Mouse (Mus musculus): Measurements from ENCODE around the gene Fh1. TPM values are rescaled to one million over a fixed set of nuclear protein-coding genes. Genes with fewer than 3 reads are reported as not detected.

The Fh1 gene
- polyA plus RNA-seq, 1 experiment from 2014 or later, result 206 TPM

GRCm38 (mm10) chr1:175648615-175649014 lies 23.2 kb upstream of the Fh1 start:
- no peak for ATAC-seq (replicated peaks; ENCODE audit: insufficient number of reproducible peaks, low FRiP score, low TSS enrichment)

GRCm38 (mm10) chr1:175646952-175647351 lies 21.5 kb upstream of the Fh1 start:
- 63% methylated on average over 9 of the region's 9 CpGs for WGBS (ENCODE audit: insufficient replicate concordance)
- no peak overlapping the region for H3K9ac ChIP-seq (ENCODE audit: low read depth, low read length)

More at GRCm38 (mm10) chr1:175648615-175649014, 23.2 kb upstream of the Fh1 start:
- H3K27ac ChIP-seq (ENCODE audit: low read depth, low read length), result no peak overlapping the region
- no peaks in the 10 kb centered on the region for H3K4me1 ChIP-seq (ENCODE audit: control insufficient read depth, insufficient read depth, low read length)
- H3K36me3 ChIP-seq (ENCODE audit: control insufficient read depth, insufficient read depth, low read length), result no peaks in the 10 kb centered on the region
- 87% methylated on average over 4 of the region's 4 CpGs for WGBS (ENCODE audit: insufficient replicate concordance)
- H3K4me3 ChIP-seq (ENCODE audit: low read depth, low read length), result no peak overlapping the region
- H3K9me3 ChIP-seq (replicated peaks; ENCODE audit: control insufficient read depth, low read length), result no peaks in the 10 kb centered on the region
- H3K4me2 ChIP-seq, result no peak overlapping the region
- no peaks in the 10 kb centered on the region for H3K27me3 ChIP-seq (ENCODE audit: control insufficient read depth, insufficient read depth, low read length)
- H3K9ac ChIP-seq (ENCODE audit: low read depth, low read length), result no peak overlapping the region

GRCm38 (mm10) chr1:175643496-175644265 lies 18.2 kb upstream of the Fh1 start:
- Histone ChIP-seq H3K4me1 (ENCODE audit: control insufficient read depth, insufficient read depth, low read length) (no peaks in the 10 kb centered on the region), H3K27me3 (ENCODE audit: control insufficient read depth, insufficient read depth, low read length) (no peaks in the 10 kb centered on the region), H3K27ac (ENCODE audit: low read depth, low read length) (no peak overlapping the region), H3K4me2 (no peak overlapping the region), H3K4me3 (ENCODE audit: low read depth, low read length) (no peak overlapping the region), H3K9ac (ENCODE audit: low read depth, low read length) (no peak overlapping the region), H3K36me3 (ENCODE audit: control insufficient read depth, insufficient read depth, low read length) (no peaks in the 10 kb centered on the region), H3K9me3 (replicated peaks; ENCODE audit: control insufficient read depth, low read length) (no peaks in the 10 kb centered on the region)
- 67% methylated on average over 5 of the region's 5 CpGs for WGBS (ENCODE audit: insufficient replicate concordance)
- ATAC-seq (replicated peaks; ENCODE audit: insufficient number of reproducible peaks, low FRiP score, low TSS enrichment), result no peak

More at GRCm38 (mm10) chr1:175646952-175647351, 21.5 kb upstream of the Fh1 start:
- H3K27me3 ChIP-seq (ENCODE audit: control insufficient read depth, insufficient read depth, low read length), result no peaks in the 10 kb centered on the region
- no peak overlapping the region for H3K4me2 ChIP-seq
- no peaks in the 10 kb centered on the region for H3K9me3 ChIP-seq (replicated peaks; ENCODE audit: control insufficient read depth, low read length)
- no peaks in the 10 kb centered on the region for H3K4me1 ChIP-seq (ENCODE audit: control insufficient read depth, insufficient read depth, low read length)
- ATAC-seq (replicated peaks; ENCODE audit: insufficient number of reproducible peaks, low FRiP score, low TSS enrichment), result no peak
- H3K27ac ChIP-seq (ENCODE audit: low read depth, low read length), result no peak overlapping the region
- no peak overlapping the region for H3K4me3 ChIP-seq (ENCODE audit: low read depth, low read length)
- H3K36me3 ChIP-seq (ENCODE audit: control insufficient read depth, insufficient read depth, low read length), result no peaks in the 10 kb centered on the region

GRCm38 (mm10) chr1:175640435-175641150 lies 15.2 kb upstream of the Fh1 start:
- H3K27ac ChIP-seq (ENCODE audit: low read depth, low read length), result no peak overlapping the region
- no peak overlapping the region for H3K4me3 ChIP-seq (ENCODE audit: low read depth, low read length)
- H3K9me3 ChIP-seq (replicated peaks; ENCODE audit: control insufficient read depth, low read length), result no peaks in the 10 kb centered on the region
- H3K36me3 ChIP-seq (ENCODE audit: control insufficient read depth, insufficient read depth, low read length), result no peaks in the 10 kb centered on the region
- no peaks in the 10 kb centered on the region for H3K4me1 ChIP-seq (ENCODE audit: control insufficient read depth, insufficient read depth, low read length)
- WGBS (ENCODE audit: insufficient replicate concordance), result 72% methylated on average over 6 of the region's 6 CpGs
- H3K27me3 ChIP-seq (ENCODE audit: control insufficient read depth, insufficient read depth, low read length), result peaks cover 3% of the 10 kb centered on the region; the same call in 1 of the 2 replicates
- H3K9ac ChIP-seq (ENCODE audit: low read depth, low read length), result no peak overlapping the region
- ATAC-seq (replicated peaks; ENCODE audit: insufficient number of reproducible peaks, low FRiP score, low TSS enrichment), result no peak
- no peak overlapping the region for H3K4me2 ChIP-seq

- H3K36me3 ChIP-seq (ENCODE audit: control insufficient read depth, insufficient read depth, low read length), result no peaks in the 10 kb centered on the region
- 82% methylated on average over 7 of the region's 7 CpGs for WGBS (ENCODE audit: insufficient replicate concordance)
- H3K4me2 ChIP-seq, result no peak overlapping the region
- no peak for ATAC-seq (replicated peaks; ENCODE audit: insufficient number of reproducible peaks, low FRiP score, low TSS enrichment)
- no peak overlapping the region for H3K4me3 ChIP-seq (ENCODE audit: low read depth, low read length)
- H3K9me3 ChIP-seq (replicated peaks; ENCODE audit: control insufficient read depth, low read length), result no peaks in the 10 kb centered on the region
- H3K9ac ChIP-seq (ENCODE audit: low read depth, low read length), result no peak overlapping the region
- H3K27ac ChIP-seq (ENCODE audit: low read depth, low read length), result no peak overlapping the region
- no peaks in the 10 kb centered on the region for H3K4me1 ChIP-seq (ENCODE audit: control insufficient read depth, insufficient read depth, low read length)
- peaks cover 3% of the 10 kb centered on the region; the same call in 1 of the 2 replicates for H3K27me3 ChIP-seq (ENCODE audit: control insufficient read depth, insufficient read depth, low read length)
Observed at GRCm38 (mm10) chr1:175639072-175639471, 13.6 kb upstream of the Fh1 start.

- H3K9me3 ChIP-seq (replicated peaks; ENCODE audit: control insufficient read depth, low read length), result no peaks in the 10 kb centered on the region
- no peak overlapping the region for H3K27ac ChIP-seq (ENCODE audit: low read depth, low read length)
- H3K36me3 ChIP-seq (ENCODE audit: control insufficient read depth, insufficient read depth, low read length), result no peaks in the 10 kb centered on the region
- no peaks in the 10 kb centered on the region for H3K4me1 ChIP-seq (ENCODE audit: control insufficient read depth, insufficient read depth, low read length)
- H3K9ac ChIP-seq (ENCODE audit: low read depth, low read length), result no peak overlapping the region
- H3K4me3 ChIP-seq (ENCODE audit: low read depth, low read length), result no peak overlapping the region
- H3K4me2 ChIP-seq, result no peak overlapping the region
- no peak for ATAC-seq (replicated peaks; ENCODE audit: insufficient number of reproducible peaks, low FRiP score, low TSS enrichment)
- H3K27me3 ChIP-seq (ENCODE audit: control insufficient read depth, insufficient read depth, low read length), result peaks cover 3% of the 10 kb centered on the region; the same call in 1 of the 2 replicates
- whole genome bisulfite sequencing (ENCODE audit: insufficient replicate concordance), result 76% methylated on average over 7 of the region's 7 CpGs
Observed at GRCm38 (mm10) chr1:175637677-175638076, 12.2 kb upstream of the Fh1 start.

- no peak overlapping the region for H3K4me2 ChIP-seq
- no peaks in the 10 kb centered on the region for H3K9me3 ChIP-seq (replicated peaks; ENCODE audit: control insufficient read depth, low read length)
- peaks cover 3% of the 10 kb centered on the region; the same call in 1 of the 2 replicates for H3K27me3 ChIP-seq (ENCODE audit: control insufficient read depth, insufficient read depth, low read length)
- 95% methylated on average over 14 of the region's 14 CpGs for WGBS (ENCODE audit: insufficient replicate concordance)
- H3K4me3 ChIP-seq (ENCODE audit: low read depth, low read length), result no peak overlapping the region
- H3K4me1 ChIP-seq (ENCODE audit: control insufficient read depth, insufficient read depth, low read length), result no peaks in the 10 kb centered on the region
- ATAC-seq (replicated peaks; ENCODE audit: insufficient number of reproducible peaks, low FRiP score, low TSS enrichment), result no peak
- H3K27ac ChIP-seq (ENCODE audit: low read depth, low read length), result no peak overlapping the region
- no peak overlapping the region for H3K9ac ChIP-seq (ENCODE audit: low read depth, low read length)
- no peaks in the 10 kb centered on the region for H3K36me3 ChIP-seq (ENCODE audit: control insufficient read depth, insufficient read depth, low read length)
Observed at GRCm38 (mm10) chr1:175632470-175632869, 7.0 kb upstream of the Fh1 start.

- H3K9me3 ChIP-seq (replicated peaks; ENCODE audit: control insufficient read depth, low read length), result no peaks in the 10 kb centered on the region
- H3K27ac ChIP-seq (ENCODE audit: low read depth, low read length), result no peak overlapping the region
- 76% methylated on average over 10 of the region's 10 CpGs for WGBS (ENCODE audit: insufficient replicate concordance)
- no peaks in the 10 kb centered on the region for H3K4me1 ChIP-seq (ENCODE audit: control insufficient read depth, insufficient read depth, low read length)
- H3K9ac ChIP-seq (ENCODE audit: low read depth, low read length), result no peak overlapping the region
- H3K4me3 ChIP-seq (ENCODE audit: low read depth, low read length), result no peak overlapping the region
- no peak overlapping the region for H3K4me2 ChIP-seq
- H3K27me3 ChIP-seq (ENCODE audit: control insufficient read depth, insufficient read depth, low read length), result peaks cover 3% of the 10 kb centered on the region; the same call in 1 of the 2 replicates
- ATAC-seq (replicated peaks; ENCODE audit: insufficient number of reproducible peaks, low FRiP score, low TSS enrichment), result no peak
- no peaks in the 10 kb centered on the region for H3K36me3 ChIP-seq (ENCODE audit: control insufficient read depth, insufficient read depth, low read length)
Observed at GRCm38 (mm10) chr1:175631721-175632221, 6.3 kb upstream of the Fh1 start.
